Mouse (Mus musculus) embryonic fibroblast, embryonic 13.5 days (primary cell): ENCODE measurements around the gene Adgrd1.

Experiments
- CTCF ChIP-seq: IDR thresholded peaks from 2 replicates; pipeline ENCODE4 v1.5.1; 2011; ENCODE audit warnings: mild to moderate bottlenecking, control low read depth, low read length, moderate library complexity, borderline replicate concordance; ENCODE audit not compliant: insufficient read depth
- POLR2A ChIP-seq: IDR thresholded peaks from 2 replicates; pipeline ENCODE4 v1.6.1; 2011; ENCODE audit warnings: low read depth, mild to moderate bottlenecking, control low read depth, low read length, moderate library complexity

DNA sequence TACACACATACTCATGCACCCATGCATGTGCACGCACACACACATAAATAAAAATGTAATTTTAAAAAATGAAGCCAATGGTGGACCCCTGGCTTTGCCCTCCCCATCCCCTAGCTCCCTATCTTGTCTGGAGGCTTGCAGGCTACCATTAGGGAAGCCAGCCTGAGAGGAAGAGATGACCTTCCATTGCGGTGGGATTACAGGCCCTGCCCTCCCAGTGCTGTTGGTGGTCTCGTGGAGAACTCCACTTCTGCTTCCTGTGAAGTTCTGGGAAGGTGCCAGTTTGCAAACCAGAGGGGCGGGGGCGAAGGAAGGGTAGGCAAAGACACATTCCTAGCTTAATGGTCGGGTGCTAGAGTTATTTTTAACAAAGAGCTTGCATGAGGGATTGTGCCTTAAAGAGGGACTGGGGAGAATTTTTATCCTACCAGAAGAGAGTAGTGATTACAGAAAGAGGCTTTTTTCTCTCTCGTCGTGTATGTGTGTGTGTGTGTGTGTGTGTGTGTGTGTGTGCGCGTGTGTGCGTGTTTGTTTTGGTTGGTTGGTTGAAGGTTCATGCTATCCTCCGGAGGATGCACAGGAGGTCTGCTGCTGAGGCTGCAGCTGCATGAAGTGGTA, 50.5 kb downstream of the Adgrd1 start:
- TF ChIP-seq CTCF (no peak), POLR2A (no peak)
